Mouse (Mus musculus): ENCODE data around the gene Parp11. TPM values are rescaled to one million over a fixed set of nuclear protein-coding genes. Genes with fewer than 3 reads are reported as not detected.

The Parp11 gene
- polyA plus RNA-seq (2015; fragmentation: Nextera tagmentation; extraction: Ambion mirVana) = 5.5 and 5.8 TPM in 2 replicates

- WGBS (ENCODE audit: insufficient replicate concordance) = 9% methylated on average over 8 of the region's 8 CpGs
These were observed at the start of gene Parp11 for GRCm38 (mm10) chr6:127446436-127446890. TSS of gene Parp11 (plus strand) at chr6:127446840.

DNA sequence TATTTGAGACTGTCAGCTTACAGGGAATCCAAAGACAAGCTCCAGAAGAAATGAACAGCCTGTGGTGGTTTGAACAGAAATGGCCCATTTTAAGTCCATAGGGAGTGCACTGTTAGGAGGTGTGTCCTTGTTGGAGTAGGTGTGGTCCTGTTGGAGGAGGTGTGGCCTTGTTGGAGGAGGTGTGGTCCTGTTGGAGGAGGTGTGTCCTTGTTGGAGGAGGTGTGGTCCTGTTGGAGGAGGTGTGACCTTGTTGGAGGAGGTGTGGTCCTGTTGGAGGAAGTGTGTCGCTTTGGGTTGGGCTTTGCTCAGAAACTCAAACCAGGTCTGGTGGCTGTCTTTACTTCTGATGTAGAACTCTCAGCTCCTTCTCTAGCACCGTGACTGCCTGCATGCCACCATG, 48.6 kb upstream of the Parp11 start:
- DNase-seq = peak; percentile 62
- Histone ChIP-seq H3K9me3 (ENCODE audit: low read length) (no peaks in the 10 kb centered on the region), H3K4me3 (ENCODE audit: low read depth, low read length) (no peak overlapping the region), H3K4me2 (ENCODE audit: low read depth, low read length) (no peak overlapping the region), H3K4me1 (ENCODE audit: insufficient read depth) (0 out of 2 replicates have a peak, but pooled peaks cover 5% of the 10 kb centered on the region), H3K36me3 (replicated peaks; ENCODE audit: insufficient read depth, low read length) (no peaks in the 10 kb centered on the region), H3K27me3 (ENCODE audit: insufficient read depth, low read length) (no peaks in the 10 kb centered on the region), H3K9ac (replicated peaks) (no peak overlapping the region), H3K27ac (ENCODE audit: low read depth) (no peak overlapping the region)
- 31% methylated on average over 2 of the region's 2 CpGs for WGBS (ENCODE audit: insufficient replicate concordance)
- peak; percentile 91 for ATAC-seq
- TF ChIP-seq CTCF (IDR thresholded peaks at IDR 0.05; ENCODE audit: low read depth) (no peak), EP300 (IDR thresholded peaks at IDR 0.05; ENCODE audit: low read depth) (no peak)

More at GRCm38 (mm10) chr6:127446436-127446890, at the start of gene Parp11:
- peak within 1 kb of the TSS; percentile 18 for H3K4me3 ChIP-seq (ENCODE audit: low read depth, low read length)
- 0 out of 2 replicates have a peak within 1 kb of the TSS, but pooled peaks have one; percentile 13 for H3K9ac ChIP-seq (replicated peaks)
- TF ChIP-seq CTCF (IDR thresholded peaks at IDR 0.05; ENCODE audit: low read depth) (peak; percentile 97), EP300 (IDR thresholded peaks at IDR 0.05; ENCODE audit: low read depth) (no peak)
- 0 out of 2 replicates have a peak within 1 kb of the TSS, but pooled peaks have one; percentile 16 for H3K27ac ChIP-seq (ENCODE audit: low read depth)
- H3K36me3 ChIP-seq (replicated peaks; ENCODE audit: insufficient read depth, low read length) = no peaks in the 10 kb centered on the region
- ATAC-seq (0 out of 2 replicates have a peak, but pooled peaks have one; percentile 24), DNase-seq (peak; percentile 78)
- H3K27me3 ChIP-seq (ENCODE audit: insufficient read depth, low read length) = no peaks in the 10 kb centered on the region
- no peaks in the 10 kb centered on the region for H3K9me3 ChIP-seq (ENCODE audit: low read length)
- peak within 1 kb of the TSS; percentile 53 for H3K4me2 ChIP-seq (ENCODE audit: low read depth, low read length)
- peaks cover 23% of the 10 kb centered on the region for H3K4me1 ChIP-seq (ENCODE audit: insufficient read depth)

DNA sequence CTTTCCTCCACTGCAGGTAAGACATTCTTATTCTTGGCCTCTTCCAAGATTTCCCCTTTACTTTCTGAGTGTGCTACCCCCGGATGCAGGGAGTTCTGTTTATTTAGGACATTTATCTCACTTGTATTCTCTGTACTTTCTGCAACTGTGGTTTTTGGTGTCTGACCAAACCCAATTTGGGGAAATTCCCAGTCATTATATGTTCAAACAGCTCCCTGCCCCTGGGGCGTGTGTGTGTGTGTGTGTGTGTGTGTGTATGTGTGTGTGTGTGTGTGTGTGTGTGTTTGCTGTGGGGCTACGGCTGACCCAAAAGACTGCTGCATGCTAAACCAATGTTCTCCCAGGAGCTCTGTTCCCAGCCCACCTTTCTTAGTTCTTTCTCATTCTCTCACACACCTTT, 45.2 kb upstream of the Parp11 start:
- peak; percentile 8 for DNase-seq
- no peak for TF ChIP-seq CTCF (IDR thresholded peaks at IDR 0.05; ENCODE audit: low read depth)
- no peak for TF ChIP-seq EP300 (IDR thresholded peaks at IDR 0.05; ENCODE audit: low read depth)
- no peaks in the 10 kb centered on the region for H3K9me3 ChIP-seq (ENCODE audit: low read length)
- H3K27ac ChIP-seq (ENCODE audit: low read depth) = no peak overlapping the region
- H3K4me3 ChIP-seq (ENCODE audit: low read depth, low read length) = no peak overlapping the region
- H3K4me1 ChIP-seq (ENCODE audit: insufficient read depth) = 0 out of 2 replicates have a peak, but pooled peaks cover 5% of the 10 kb centered on the region
- no peak for ATAC-seq
- 41% methylated on average over 3 of the region's 3 CpGs for WGBS (ENCODE audit: insufficient replicate concordance)
- H3K36me3 ChIP-seq (replicated peaks; ENCODE audit: insufficient read depth, low read length) = no peaks in the 10 kb centered on the region
- H3K4me2 ChIP-seq (ENCODE audit: low read depth, low read length) = no peak overlapping the region
- H3K27me3 ChIP-seq (ENCODE audit: insufficient read depth, low read length) = no peaks in the 10 kb centered on the region
- H3K9ac ChIP-seq (replicated peaks) = no peak overlapping the region

DNA sequence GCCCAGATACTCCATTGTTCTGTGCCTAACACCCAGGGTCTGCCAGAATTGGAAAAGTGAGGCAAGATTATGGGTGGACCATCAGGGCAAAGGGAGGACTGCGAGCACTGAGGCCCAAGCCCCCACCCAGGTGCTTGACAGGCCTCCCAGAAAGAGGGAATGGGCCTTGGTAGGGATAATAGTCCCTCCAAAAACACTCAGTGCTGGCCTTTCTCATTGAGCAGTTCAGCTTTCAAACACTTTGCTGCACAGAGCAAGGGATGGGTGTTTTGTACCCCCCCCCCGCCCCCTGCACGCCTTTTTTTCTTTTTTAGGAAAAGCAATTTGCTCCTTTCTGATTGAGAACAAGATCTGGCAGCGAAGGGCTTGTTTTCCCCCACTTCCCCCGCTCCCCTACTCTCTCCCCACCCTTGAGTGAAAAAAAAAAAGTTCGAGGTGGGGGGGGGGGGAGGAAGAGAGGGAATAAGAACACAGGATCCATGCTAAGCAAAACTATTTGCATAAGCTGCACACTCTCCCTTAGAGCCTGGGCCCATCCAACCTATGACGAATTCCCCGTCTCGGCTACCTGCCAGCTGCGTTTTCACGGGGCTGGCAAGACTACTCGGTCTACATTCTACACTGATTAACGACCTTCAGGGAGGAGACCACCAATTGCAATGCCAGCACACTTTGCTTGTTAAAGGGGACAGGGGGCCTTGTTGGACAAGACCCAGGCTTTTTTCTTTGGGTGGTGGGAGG, 42.4 kb upstream of the Parp11 start:
- Histone ChIP-seq H3K27me3 (ENCODE audit: insufficient read depth, low read length) (no peaks in the 10 kb centered on the region), H3K36me3 (replicated peaks; ENCODE audit: insufficient read depth, low read length) (no peaks in the 10 kb centered on the region), H3K4me2 (ENCODE audit: low read depth, low read length) (no peak overlapping the region), H3K9me3 (ENCODE audit: low read length) (no peaks in the 10 kb centered on the region), H3K4me1 (ENCODE audit: insufficient read depth) (no peaks in the 10 kb centered on the region), H3K9ac (replicated peaks) (no peak overlapping the region), H3K27ac (ENCODE audit: low read depth) (no peak overlapping the region), H3K4me3 (ENCODE audit: low read depth, low read length) (no peak overlapping the region)
- 60% methylated on average over 13 of the region's 13 CpGs for WGBS (ENCODE audit: insufficient replicate concordance)
- no peak for ATAC-seq
- DNase-seq = no peak
- TF ChIP-seq CTCF (IDR thresholded peaks at IDR 0.05; ENCODE audit: low read depth) (no peak), EP300 (IDR thresholded peaks at IDR 0.05; ENCODE audit: low read depth) (no peak)

- no peak for ATAC-seq
These were observed 41.0 kb upstream of the Parp11 start for GRCm38 (mm10) chr6:127405682-127406081.

DNA sequence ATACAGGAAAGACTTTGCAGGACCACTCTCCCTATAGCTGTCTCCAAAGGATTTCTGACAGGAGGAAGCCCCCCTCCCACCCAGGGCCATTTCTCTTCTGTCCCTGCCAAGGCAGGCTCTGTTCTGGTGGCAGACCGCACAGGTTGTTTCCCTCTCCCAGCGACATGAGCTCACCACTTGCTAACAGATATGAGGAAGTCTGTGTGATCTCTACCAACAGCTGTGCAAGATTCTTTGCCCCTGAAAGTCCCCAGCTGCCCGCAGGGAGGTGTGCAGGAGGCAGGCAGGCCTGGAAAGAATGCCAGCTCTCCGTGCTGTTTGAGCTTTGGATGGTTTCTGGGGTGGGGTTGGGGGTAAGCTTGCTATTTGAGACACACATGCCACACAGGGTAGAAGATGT, 38.9 kb upstream of the Parp11 start:
- Histone ChIP-seq H3K9ac (replicated peaks) (no peak overlapping the region), H3K4me3 (ENCODE audit: low read depth, low read length) (no peak overlapping the region), H3K27me3 (ENCODE audit: insufficient read depth, low read length) (no peaks in the 10 kb centered on the region), H3K4me1 (ENCODE audit: insufficient read depth) (no peaks in the 10 kb centered on the region), H3K27ac (ENCODE audit: low read depth) (no peak overlapping the region), H3K4me2 (ENCODE audit: low read depth, low read length) (no peak overlapping the region), H3K36me3 (replicated peaks; ENCODE audit: insufficient read depth, low read length) (no peaks in the 10 kb centered on the region), H3K9me3 (ENCODE audit: low read length) (no peaks in the 10 kb centered on the region)
- no peak for ATAC-seq
- DNase-seq = no peak
- WGBS (ENCODE audit: insufficient replicate concordance) = 15% methylated on average over 4 of the region's 4 CpGs
- no peak for TF ChIP-seq EP300 (IDR thresholded peaks at IDR 0.05; ENCODE audit: low read depth)
- TF ChIP-seq CTCF (IDR thresholded peaks at IDR 0.05; ENCODE audit: low read depth) = no peak

More at GRCm38 (mm10) chr6:127405682-127406081, 41.0 kb upstream of the Parp11 start:
- H3K4me1 ChIP-seq (ENCODE audit: insufficient read depth) = no peaks in the 10 kb centered on the region
- 78% methylated on average over 7 of the region's 7 CpGs for WGBS (ENCODE audit: insufficient replicate concordance)
- no peak overlapping the region for H3K9ac ChIP-seq (replicated peaks)
- no peaks in the 10 kb centered on the region for H3K36me3 ChIP-seq (replicated peaks; ENCODE audit: insufficient read depth, low read length)
- H3K4me2 ChIP-seq (ENCODE audit: low read depth, low read length) = no peak overlapping the region
- TF ChIP-seq EP300 (IDR thresholded peaks at IDR 0.05; ENCODE audit: low read depth) (no peak), CTCF (IDR thresholded peaks at IDR 0.05; ENCODE audit: low read depth) (no peak)
- no peaks in the 10 kb centered on the region for H3K9me3 ChIP-seq (ENCODE audit: low read length)
- no peak overlapping the region for H3K27ac ChIP-seq (ENCODE audit: low read depth)
- no peaks in the 10 kb centered on the region for H3K27me3 ChIP-seq (ENCODE audit: insufficient read depth, low read length)
- H3K4me3 ChIP-seq (ENCODE audit: low read depth, low read length) = no peak overlapping the region
- DNase-seq = peak; percentile 9

Measured in liver, postnatal 0 days (tissue).